Mouse (Mus musculus) left cerebral cortex, adult 2 months (tissue): ENCODE measurements at regions not wholly inside any gene's neighbourhood (a gene's known extent, or its start where the extent isn't known, plus 50 kb on each side); places are given as distances from the start of the nearest gene placed in this dataset.
A peak's percentile ranks its signal among the peaks of the same experiment; 100 is the strongest.
"Not testable (repeated sequence)": the region's sequence is repeated elsewhere in the genome, so short reads cannot be mapped to it uniquely, and the experiment has no call there.

Source experiments
- DNase-seq, 2 experiments: peaks; one replicate each; pipeline ENCODE4 v3.0.0; 2021 to 2022; ENCODE audit warnings: low spot score in 2 of 2, mixed read lengths in 1 of 2; ENCODE audit errors: extremely low spot score in 1 of 2
- H3K27ac ChIP-seq: fragments of 200-600 bp; 2 replicates; pipeline ENCODE4 v1.8.1; 2022
- H3K4me3 ChIP-seq: fragments of 200-600 bp; 2 replicates; pipeline ENCODE4 v1.8.1; 2022
- CTCF ChIP-seq: fragments of 200-600 bp; IDR thresholded peaks from 2 replicates; pipeline ENCODE4 v1.8.1; 2022; ENCODE audit warnings: antibody characterized with exemption, mild to moderate bottlenecking, moderate library complexity
- intact Hi-C: fragments of 180-260 bp; cut with DNase I; formaldehyde crosslinking; loops from one replicate; pipeline ENCODE4 v1.15.1; 2025

GRCm38 (mm10) chr1:64463715-64464290 is 68.6 kb upstream of the Creb1 start:
- intact Hi-C loops, result loop anchor here (2.0 kb wide), 1 partner anchor 45 kb away; no protein-coding TSS in a partner anchor
- Histone ChIP-seq H3K27ac (no peak overlapping the region), H3K4me3 (no peak overlapping the region)
- TF ChIP-seq CTCF, result no peak
- DNase-seq, result no peak

GRCm38 (mm10) chr1:64461616-64462015 is 70.8 kb upstream of the Creb1 start:
- DNase-seq, H3K27ac ChIP-seq, H3K4me3 ChIP-seq, intact Hi-C loops: not testable (repeated sequence)

- no peak for DNase-seq
- Histone ChIP-seq H3K27ac (no peak overlapping the region), H3K4me3 (no peak overlapping the region)
- TF ChIP-seq CTCF, result no peak; the same call in 1 of the 2 replicates
- intact Hi-C loops, result no loop called here
These were observed 74.6 kb upstream of the Creb1 start for GRCm38 (mm10) chr1:64457872-64458271.

GRCm38 (mm10) chr1:64449141-64449540 is 83.3 kb upstream of the Creb1 start:
- Histone ChIP-seq H3K27ac (no peak overlapping the region), H3K4me3 (no peak overlapping the region)
- TF ChIP-seq CTCF, result no peak
- intact Hi-C loops, result loop anchor here (2.0 to 10.0 kb wide), 3 partner anchors 144 to 790 kb away; no protein-coding TSS in a partner anchor
- DNase-seq, result no peak

GRCm38 (mm10) chr1:64448090-64448489 is 84.4 kb upstream of the Creb1 start:
- peak; percentile 82 for TF ChIP-seq CTCF
- peak overlapping the region; percentile 84; the same call in 1 of the 2 replicates for H3K27ac ChIP-seq

GRCm38 (mm10) chr1:64446492-64446891 is 86.0 kb upstream of the Creb1 start:
- Histone ChIP-seq H3K27ac (peak overlapping the region; percentile 84), H3K4me3 (no peak overlapping the region)
- TF ChIP-seq CTCF, result no peak
- intact Hi-C loops, result loop anchor here (1.0 to 10.0 kb wide), 6 partner anchors 142 to 777 kb away; no protein-coding TSS in a partner anchor
- DNase-seq, result peak in 1 of 2 experiments; percentile 17

More at GRCm38 (mm10) chr1:64448090-64448489, 84.4 kb upstream of the Creb1 start:
- intact Hi-C loops, result loop anchor here (2.0 to 10.0 kb wide), 3 partner anchors 143 to 789 kb away; no protein-coding TSS in a partner anchor
- peak; percentile 61 to 67 for DNase-seq
- no peak overlapping the region for H3K4me3 ChIP-seq

- peak; percentile 90 for TF ChIP-seq CTCF
- H3K4me3 ChIP-seq, result no peak overlapping the region
- DNase-seq, result peak; percentile 78 to 85
- intact Hi-C loops, result loop anchor here (1.0 to 10.0 kb wide), 6 partner anchors 141 to 777 kb away; no protein-coding TSS in a partner anchor
- peak overlapping the region; percentile 72 for H3K27ac ChIP-seq
These were observed 86.5 kb upstream of the Creb1 start for GRCm38 (mm10) chr1:64445919-64446318.

- no peak overlapping the region for H3K4me3 ChIP-seq
- intact Hi-C loops, result loop anchor here (10.0 kb wide), 1 partner anchor 139 kb away; no protein-coding TSS in a partner anchor
- TF ChIP-seq CTCF, result no peak
- no peak for DNase-seq
- H3K27ac ChIP-seq, result no peak overlapping the region
These were observed 89.0 kb upstream of the Creb1 start for GRCm38 (mm10) chr1:64443436-64443835.

- no peak overlapping the region for H3K4me3 ChIP-seq
- TF ChIP-seq CTCF, result no peak
- no peak for DNase-seq
- no peak overlapping the region for H3K27ac ChIP-seq
- intact Hi-C loops, result loop anchor here (10.0 kb wide), 1 partner anchor 138 kb away; no protein-coding TSS in a partner anchor
These were observed 90.1 kb upstream of the Creb1 start for GRCm38 (mm10) chr1:64442179-64442874.

GRCm38 (mm10) chr1:64423256-64423655 is 109.2 kb upstream of the Creb1 start:
- DNase-seq, result no peak
- intact Hi-C loops, result no loop called here
- TF ChIP-seq CTCF, result no peak
- no peak overlapping the region for H3K27ac ChIP-seq
- no peak overlapping the region for H3K4me3 ChIP-seq

GRCm38 (mm10) chr1:64418567-64418966 is 113.9 kb upstream of the Creb1 start:
- intact Hi-C loops, result no loop called here
- Histone ChIP-seq H3K4me3 (no peak overlapping the region), H3K27ac (no peak overlapping the region)
- no peak; the same call in 1 of the 2 replicates for TF ChIP-seq CTCF
- no peak for DNase-seq

- Histone ChIP-seq H3K27ac (no peak overlapping the region), H3K4me3 (no peak overlapping the region)
- TF ChIP-seq CTCF, result no peak
- intact Hi-C loops, result no loop called here
- DNase-seq, result no peak
These were observed 116.5 kb upstream of the Creb1 start for GRCm38 (mm10) chr1:64415906-64416305.
